Mouse (Mus musculus) neutrophil, adult 59 days (primary cell): ENCODE measurements around the gene Nr4a2. TPM values are rescaled to one million over a fixed set of nuclear protein-coding genes. Genes with fewer than 3 reads are reported as not detected.

Source experiments
- total RNA-seq, 2 experiments: library from RNA; stranded (reverse); gene quantifications; 1 replicate in 1 of 2; 2 replicates in 1 of 2; pipeline ENCODE4 v1.2.4; 2023

Gene Nr4a2
- 1 to 10 TPM; 3.4 to 4.1 TPM for total RNA-seq

DNA sequence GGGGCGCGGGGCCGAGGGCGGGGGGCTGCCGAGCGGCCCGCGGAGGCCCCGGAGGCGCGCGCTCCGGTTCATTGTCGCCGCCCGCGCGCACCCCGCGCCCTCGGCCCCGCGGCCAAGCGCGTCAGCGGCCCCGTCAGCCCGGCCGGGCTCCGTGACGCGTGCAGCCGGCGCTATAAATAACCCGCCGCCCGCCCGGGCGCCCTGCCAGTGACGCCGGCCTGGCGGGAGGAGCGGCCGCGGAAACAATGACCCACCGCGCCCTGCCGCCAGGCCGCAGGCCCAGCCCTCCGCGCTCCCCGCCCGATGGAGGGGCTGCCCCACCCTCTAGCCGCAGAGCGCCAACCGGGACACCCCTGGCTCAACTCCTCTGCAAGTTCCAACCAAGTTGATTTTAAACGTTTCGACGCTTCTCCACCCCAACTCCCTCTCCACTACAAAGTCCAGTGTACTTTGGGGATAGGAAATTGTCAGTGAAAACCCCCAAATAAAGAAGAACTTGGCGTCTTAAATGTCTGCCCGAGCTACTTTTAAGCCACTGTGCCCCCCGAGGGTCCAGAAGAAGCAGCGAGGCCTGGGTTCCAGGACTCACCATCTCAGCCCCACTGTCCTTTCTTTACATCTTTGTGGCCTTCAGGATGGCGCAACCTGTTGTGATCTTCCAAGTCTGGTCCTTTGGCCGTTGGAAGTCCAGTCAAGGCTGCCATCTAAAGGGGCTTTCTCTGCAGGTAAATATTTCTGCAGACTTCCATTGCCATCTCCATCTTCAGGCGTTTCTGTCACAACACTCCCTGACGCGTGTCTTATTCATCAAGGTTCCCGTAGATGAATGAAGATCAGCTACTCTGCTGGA lies at the start of gene Nr4a2:
Nr4a2 (minus strand) TSS at position 13 of the 850 bp plus-strand sequence.

Other genes with a start within 250 kb of the Nr4a2 start
- 10 to 100 TPM; 45.1 to 48.6 TPM for gene Gpd2, start 113.6 kb upstream of the Nr4a2 start, total RNA-seq